Mouse (Mus musculus): ENCODE results near the gene Bcl2l11.

GRCm38 (mm10) chr2:128090283-128090885, 35.5 kb upstream of the Bcl2l11 start:
- TF ChIP-seq FLI1 (IDR thresholded peaks at IDR 0.05; ENCODE audit: low read length) (no peak), GATA1 (IDR thresholded peaks at IDR 0.05; ENCODE audit: borderline replicate concordance, low read length) (no peak)
